Mouse (Mus musculus): Measurements from ENCODE around the gene Clstn2.

GRCm38 (mm10) chr9:97699020-97699419 is 334.0 kb downstream of the Clstn2 start:
- TF ChIP-seq CTCF (IDR thresholded peaks at IDR 0.05; ENCODE audit: extremely low read depth, insufficient read length, insufficient replicate concordance, low read depth, low read length) (no peak), POLR2A (IDR thresholded peaks at IDR 0.05; ENCODE audit: low read depth, low read length) (no peak)

All from small intestine, adult 2 months (tissue).